Mouse (Mus musculus) urinary bladder, postnatal 10 days (tissue): Measurements from ENCODE around the gene Erich4.
"Not testable (repeated sequence)": the region's sequence is repeated elsewhere in the genome, so short reads cannot be mapped to it uniquely, and the experiment has no call there.

Experiments used
- DNase-seq: peaks from one replicate; pipeline ENCODE4 v3.0.0; 2022; ENCODE audit warnings: low spot score

The Erich4 gene

DNA sequence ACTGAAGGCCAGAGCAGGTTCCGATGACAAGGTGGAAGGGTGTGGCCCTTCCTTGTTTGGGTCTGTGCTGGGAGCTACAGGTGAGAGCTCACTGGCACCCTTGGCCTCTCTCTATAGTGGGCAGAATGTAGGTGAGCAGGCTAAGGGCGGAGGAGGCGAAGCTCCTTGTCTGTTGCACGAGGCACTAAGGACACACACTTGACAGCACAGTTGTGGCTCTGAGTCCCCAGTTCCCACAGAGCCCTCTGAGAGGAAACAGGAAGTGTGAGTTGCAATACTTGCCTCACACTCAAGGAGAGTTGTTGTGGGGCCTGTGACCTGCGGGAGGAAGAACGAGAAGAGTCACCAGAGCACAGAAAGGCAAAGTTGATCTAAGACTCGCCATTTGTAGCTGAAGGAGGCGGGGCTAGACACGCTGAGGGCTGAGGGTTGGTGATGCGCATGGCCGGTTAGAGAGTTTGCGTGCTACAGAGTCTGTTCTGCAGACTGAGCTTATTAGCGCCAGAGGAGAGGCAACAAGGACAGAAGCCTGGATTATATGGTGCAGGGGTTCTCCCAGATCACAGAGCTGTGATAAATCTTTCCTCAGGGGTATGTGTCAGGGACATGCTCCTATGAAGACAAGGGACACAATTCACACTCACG is 38.8 kb downstream of the Erich4 start:
- not testable (repeated sequence) for DNase-seq

- not testable (repeated sequence) for DNase-seq
Measured at GRCm38 (mm10) chr7:25576308-25576707, 39.4 kb downstream of the Erich4 start.

- no peak for DNase-seq
Measured at GRCm38 (mm10) chr7:25575870-25576269, 39.8 kb downstream of the Erich4 start.

DNA sequence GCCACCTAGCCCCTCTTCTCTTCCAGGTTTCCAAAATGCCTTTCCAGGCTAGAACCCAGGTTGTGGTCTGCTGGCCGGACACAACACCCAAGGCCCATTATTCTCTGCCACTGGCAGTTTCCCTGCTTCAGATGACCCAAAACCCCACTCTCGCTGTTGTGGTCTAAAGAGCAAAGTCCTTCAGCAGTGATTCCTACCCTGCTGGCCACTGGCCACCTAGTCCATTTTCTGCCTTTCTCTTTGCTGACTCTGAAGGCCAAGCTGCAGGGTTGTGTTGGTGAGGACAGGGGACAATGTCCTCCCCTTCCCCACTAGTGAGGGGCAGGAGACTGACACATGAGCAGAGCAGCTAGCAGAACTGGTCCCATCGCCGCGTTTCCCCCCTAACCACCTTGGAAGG is 40.6 kb downstream of the Erich4 start:
- no peak for DNase-seq

DNA sequence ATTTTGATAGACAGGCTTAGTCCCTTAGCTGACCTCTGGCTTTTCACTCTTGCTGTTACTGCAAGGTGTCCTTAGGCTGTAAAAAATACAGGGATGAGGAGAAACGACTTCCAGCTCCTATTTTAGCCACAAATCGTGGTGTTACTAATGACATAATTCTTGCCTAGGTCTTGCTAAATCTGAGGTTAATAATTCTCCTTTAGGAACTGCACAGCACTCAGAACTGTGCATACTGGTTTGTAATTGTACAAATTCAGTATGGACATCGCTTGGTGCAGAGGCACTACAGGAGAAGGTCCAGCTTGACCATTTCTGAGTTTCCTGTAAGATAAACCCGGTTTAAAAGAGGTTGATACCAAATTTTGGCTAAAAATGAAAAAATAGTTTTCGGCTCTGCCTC is 41.9 kb downstream of the Erich4 start:
- DNase-seq: not testable (repeated sequence)

- no peak for DNase-seq
Measured at GRCm38 (mm10) chr7:25568721-25569120, 47.0 kb downstream of the Erich4 start.
